Mouse (Mus musculus): ENCODE results near the gene Gab1.

- TF ChIP-seq POLR2A (IDR thresholded peaks at IDR 0.05; ENCODE audit: low read depth, low read length): no peak
- TF ChIP-seq CTCF (IDR thresholded peaks at IDR 0.05; ENCODE audit: extremely low read depth, insufficient read length, insufficient replicate concordance, low read depth, low read length): no peak
These were observed 10.4 kb downstream of the Gab1 start for GRCm38 (mm10) chr8:80869881-80870328.

All from small intestine, adult 2 months (tissue).